Mouse (Mus musculus): Measurements from ENCODE around the gene Fsip1. TPM values are rescaled to one million over a fixed set of nuclear protein-coding genes. Genes with fewer than 3 reads are reported as not detected.

Gene Fsip1
- polyA plus RNA-seq, 2 experiments, result 0.06 to 0.08 TPM

DNA sequence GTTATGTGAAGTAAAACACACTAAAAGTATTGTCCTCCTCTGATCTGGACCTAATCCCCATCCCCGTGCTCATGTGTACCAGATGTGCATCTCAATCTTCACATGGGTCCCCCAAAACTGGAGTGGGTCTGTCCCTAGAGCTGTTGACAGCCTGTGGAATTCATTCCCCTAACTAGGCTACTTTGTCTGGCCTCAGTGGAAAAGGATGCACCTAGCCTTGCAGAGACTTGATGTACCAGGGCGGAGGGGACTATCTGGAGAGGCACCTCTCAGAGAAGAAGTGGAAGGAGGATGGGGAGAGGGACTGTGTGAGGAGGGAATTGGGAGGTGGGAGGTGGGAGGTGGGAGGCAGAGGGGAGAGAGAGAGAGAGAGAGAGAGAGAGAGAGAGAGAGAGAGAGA, 119.0 kb downstream of the Fsip1 start:
- no peak for ATAC-seq (ENCODE audit: insufficient read depth)
- DNase-seq (ENCODE audit: low read depth in 3 of 3, low spot score in 3 of 3), result no peak
- WGBS (ENCODE audit: insufficient replicate concordance), result 61% methylated on average over 2 of the region's 2 CpGs

DNA sequence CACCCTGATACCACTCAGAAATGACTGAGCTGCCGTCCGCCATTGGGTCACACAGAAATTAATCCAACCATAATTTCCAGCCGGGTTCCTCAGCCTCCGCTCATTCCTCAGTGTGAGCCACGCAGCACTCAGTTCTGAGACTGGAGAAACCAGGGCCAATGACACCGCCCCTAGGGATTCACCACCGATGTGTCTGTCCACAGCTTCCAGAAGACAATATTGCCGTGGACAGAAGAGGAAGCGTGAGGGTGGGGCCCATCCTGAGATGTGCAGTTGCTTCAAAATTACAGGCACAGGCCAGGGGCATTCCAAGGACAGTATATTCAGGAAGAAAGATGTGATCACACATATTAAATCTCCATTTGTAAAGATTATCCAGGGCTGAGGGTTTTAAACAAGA, 119.7 kb downstream of the Fsip1 start:
- H3K9me3 ChIP-seq (ENCODE audit: control insufficient read depth, low read length), result no peaks in the 10 kb centered on the region
- TF ChIP-seq CTCF (IDR thresholded peaks at IDR 0.05; ENCODE audit: low read depth) (no peak), EP300 (IDR thresholded peaks at IDR 0.05; ENCODE audit: low read depth) (no peak)
- H3K4me1 ChIP-seq (replicated peaks; ENCODE audit: control insufficient read depth in 2 of 2, insufficient read depth in 2 of 2, low read length in 1 of 2), result no peaks in the 10 kb centered on the region
- DNase-seq (ENCODE audit: low read depth in 3 of 3, low spot score in 3 of 3) (no peak), ATAC-seq (ENCODE audit: insufficient read depth) (no peak)
- H3K4me2 ChIP-seq (ENCODE audit: low read depth), result no peak overlapping the region
- no peaks in the 10 kb centered on the region for H3K36me3 ChIP-seq (replicated peaks; ENCODE audit: control insufficient read depth, insufficient read depth, low read depth)
- H3K27ac ChIP-seq, result no peak overlapping the region
- 66% methylated on average over 9 of the region's 9 CpGs for WGBS (ENCODE audit: insufficient replicate concordance)
- H3K9ac ChIP-seq (replicated peaks), result no peak overlapping the region
- no peak overlapping the region for H3K4me3 ChIP-seq (ENCODE audit: insufficient read depth in 1 of 2, low read depth in 2 of 2, low read length in 2 of 2)
- H3K27me3 ChIP-seq (ENCODE audit: control insufficient read depth, insufficient read depth, low read length), result no peaks in the 10 kb centered on the region

More for the DNA sequence above, 119.0 kb downstream of the Fsip1 start:
- Histone ChIP-seq H3K36me3 (replicated peaks; ENCODE audit: control insufficient read depth, insufficient read depth, low read depth) (no peaks in the 10 kb centered on the region), H3K4me1 (replicated peaks; ENCODE audit: control insufficient read depth in 2 of 2, insufficient read depth in 2 of 2, low read length in 1 of 2) (no peaks in the 10 kb centered on the region), H3K4me2 (ENCODE audit: low read depth) (no peak overlapping the region), H3K4me3 (ENCODE audit: insufficient read depth in 1 of 2, low read depth in 2 of 2, low read length in 2 of 2) (no peak overlapping the region), H3K27ac (no peak overlapping the region), H3K9me3 (ENCODE audit: control insufficient read depth, low read length) (no peaks in the 10 kb centered on the region), H3K27me3 (ENCODE audit: control insufficient read depth, insufficient read depth, low read length) (no peaks in the 10 kb centered on the region), H3K9ac (replicated peaks) (no peak overlapping the region)
- TF ChIP-seq CTCF (IDR thresholded peaks at IDR 0.05; ENCODE audit: low read depth), result no peak
- TF ChIP-seq EP300 (IDR thresholded peaks at IDR 0.05; ENCODE audit: low read depth), result no peak

DNA sequence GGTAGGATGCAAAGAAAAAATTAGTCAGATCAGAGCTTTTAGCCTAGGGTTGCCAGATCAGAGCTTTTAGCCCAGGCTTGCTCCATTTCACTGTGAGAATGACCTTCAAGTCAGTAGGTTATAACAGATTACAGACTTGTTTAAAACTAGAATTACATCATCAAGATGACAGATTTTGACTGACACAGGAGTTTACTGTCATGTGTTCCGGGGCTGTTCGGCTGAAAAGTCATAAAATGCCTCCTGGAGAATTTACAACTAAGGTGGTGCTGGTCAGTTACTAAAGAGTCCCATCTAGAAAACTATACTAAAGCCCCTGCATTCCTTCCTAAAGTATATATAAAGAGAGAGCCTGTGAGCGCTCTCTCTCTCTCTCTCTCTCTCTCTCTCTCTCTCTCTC, 128.5 kb downstream of the Fsip1 start:
- no peak overlapping the region for H3K27ac ChIP-seq
- DNase-seq (ENCODE audit: low read depth in 3 of 3, low spot score in 3 of 3), result no peak
- no peak overlapping the region for H3K4me3 ChIP-seq (ENCODE audit: insufficient read depth in 1 of 2, low read depth in 2 of 2, low read length in 2 of 2)
- no peaks in the 10 kb centered on the region for H3K9me3 ChIP-seq (ENCODE audit: control insufficient read depth, low read length)
- H3K4me1 ChIP-seq (replicated peaks; ENCODE audit: control insufficient read depth in 2 of 2, insufficient read depth in 2 of 2, low read length in 1 of 2), result no peaks in the 10 kb centered on the region
- no peak for ATAC-seq (ENCODE audit: insufficient read depth)
- H3K36me3 ChIP-seq (replicated peaks; ENCODE audit: control insufficient read depth, insufficient read depth, low read depth), result no peaks in the 10 kb centered on the region
- no peak for TF ChIP-seq EP300 (IDR thresholded peaks at IDR 0.05; ENCODE audit: low read depth)
- TF ChIP-seq CTCF (IDR thresholded peaks at IDR 0.05; ENCODE audit: low read depth), result no peak
- no peaks in the 10 kb centered on the region for H3K27me3 ChIP-seq (ENCODE audit: control insufficient read depth, insufficient read depth, low read length)
- 51% methylated on average over 3 of the region's 3 CpGs for WGBS (ENCODE audit: insufficient replicate concordance)
- H3K9ac ChIP-seq (replicated peaks), result no peak overlapping the region
- no peak overlapping the region for H3K4me2 ChIP-seq (ENCODE audit: low read depth)

DNA sequence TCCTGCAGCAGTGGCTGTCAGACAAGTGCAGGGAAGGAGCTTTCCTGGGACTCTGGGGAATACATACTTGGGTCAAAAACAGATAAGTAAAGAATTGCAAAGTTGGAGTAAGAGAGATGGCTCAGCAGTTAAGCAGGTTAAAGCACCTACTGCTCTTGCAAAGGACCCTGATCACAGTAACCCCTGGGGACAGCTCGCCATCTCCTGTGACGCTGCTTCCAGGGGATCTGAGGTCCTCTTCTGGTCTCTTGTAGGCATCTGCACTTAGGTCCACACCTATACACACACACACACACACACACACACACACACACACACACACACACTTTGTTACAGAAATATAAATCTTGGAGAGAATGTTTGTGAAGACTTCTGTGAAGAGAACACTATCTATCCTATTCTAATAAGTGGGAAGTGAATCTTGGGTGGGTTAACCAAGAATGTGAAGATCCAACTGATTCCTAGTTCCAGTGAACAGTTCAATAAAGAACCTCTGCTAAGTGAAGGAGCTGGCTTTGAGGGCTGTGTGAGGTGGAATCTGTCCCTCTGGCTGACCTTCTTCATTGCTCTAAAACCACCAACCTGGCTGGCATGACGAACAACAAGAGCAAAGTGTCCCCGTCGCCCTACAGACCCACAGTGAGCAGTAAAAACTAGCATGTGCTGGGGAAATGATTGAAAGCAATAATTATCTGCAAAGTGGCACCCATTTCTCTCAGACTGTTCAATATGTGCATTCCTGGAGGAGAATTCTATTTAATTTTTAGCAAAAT, 129.1 kb downstream of the Fsip1 start:
- ATAC-seq (ENCODE audit: insufficient read depth), result no peak; the same call in 1 of the 2 replicates
- DNase-seq (ENCODE audit: low read depth in 3 of 3, low spot score in 3 of 3), result no peak
- H3K4me2 ChIP-seq (ENCODE audit: low read depth), result no peak overlapping the region
- H3K4me3 ChIP-seq (ENCODE audit: insufficient read depth in 1 of 2, low read depth in 2 of 2, low read length in 2 of 2), result no peak overlapping the region
- no peak overlapping the region for H3K27ac ChIP-seq
- no peaks in the 10 kb centered on the region for H3K4me1 ChIP-seq (replicated peaks; ENCODE audit: control insufficient read depth in 2 of 2, insufficient read depth in 2 of 2, low read length in 1 of 2)
- WGBS (ENCODE audit: insufficient replicate concordance), result 64% methylated on average over 5 of the region's 5 CpGs
- no peaks in the 10 kb centered on the region for H3K9me3 ChIP-seq (ENCODE audit: control insufficient read depth, low read length)
- no peaks in the 10 kb centered on the region for H3K27me3 ChIP-seq (ENCODE audit: control insufficient read depth, insufficient read depth, low read length)
- H3K36me3 ChIP-seq (replicated peaks; ENCODE audit: control insufficient read depth, insufficient read depth, low read depth), result no peaks in the 10 kb centered on the region
- TF ChIP-seq CTCF (IDR thresholded peaks at IDR 0.05; ENCODE audit: low read depth) (no peak), EP300 (IDR thresholded peaks at IDR 0.05; ENCODE audit: low read depth) (no peak)
- H3K9ac ChIP-seq (replicated peaks), result no peak overlapping the region

DNA sequence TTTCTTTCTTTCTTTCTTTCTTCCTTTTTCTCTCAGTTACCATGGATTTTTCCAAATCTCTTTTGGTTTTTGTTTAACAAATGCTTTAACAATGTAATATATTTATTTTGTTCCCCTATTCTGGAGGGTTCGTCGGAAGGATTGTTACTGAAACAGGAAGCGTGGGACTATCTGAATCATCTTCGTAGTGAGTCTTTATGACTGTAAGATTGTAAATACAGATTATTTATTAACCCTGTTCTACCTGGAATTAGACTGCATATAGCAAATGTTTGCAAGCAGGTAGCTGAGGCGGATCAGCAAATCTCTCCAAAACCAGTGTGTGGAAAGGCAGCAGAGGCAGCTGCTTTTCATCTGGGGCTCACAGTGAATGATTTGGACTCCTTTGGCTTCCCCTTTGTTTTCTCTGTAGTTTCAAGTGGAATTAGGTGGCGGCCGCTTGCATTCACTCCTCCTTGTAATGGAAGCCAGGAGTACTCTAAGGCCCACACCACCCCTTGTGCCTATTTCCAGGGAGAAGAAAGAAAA, 130.8 kb downstream of the Fsip1 start:
- H3K4me1 ChIP-seq (replicated peaks; ENCODE audit: control insufficient read depth in 2 of 2, insufficient read depth in 2 of 2, low read length in 1 of 2), result no peaks in the 10 kb centered on the region
- DNase-seq (ENCODE audit: low read depth in 3 of 3, low spot score in 3 of 3), result no peak
- H3K4me2 ChIP-seq (ENCODE audit: low read depth), result no peak overlapping the region
- TF ChIP-seq EP300 (IDR thresholded peaks at IDR 0.05; ENCODE audit: low read depth) (no peak), CTCF (IDR thresholded peaks at IDR 0.05; ENCODE audit: low read depth) (no peak)
- H3K9ac ChIP-seq (replicated peaks), result no peak overlapping the region
- 62% methylated on average over 7 of the region's 7 CpGs for WGBS (ENCODE audit: insufficient replicate concordance)
- no peaks in the 10 kb centered on the region for H3K36me3 ChIP-seq (replicated peaks; ENCODE audit: control insufficient read depth, insufficient read depth, low read depth)
- no peak overlapping the region for H3K4me3 ChIP-seq (ENCODE audit: insufficient read depth in 1 of 2, low read depth in 2 of 2, low read length in 2 of 2)
- no peak for ATAC-seq (ENCODE audit: insufficient read depth)
- H3K27me3 ChIP-seq (ENCODE audit: control insufficient read depth, insufficient read depth, low read length), result no peaks in the 10 kb centered on the region
- H3K27ac ChIP-seq, result no peak overlapping the region
- no peaks in the 10 kb centered on the region for H3K9me3 ChIP-seq (ENCODE audit: control insufficient read depth, low read length)

Measured in liver, embryonic 14.5 days (tissue).